ENCODE assay signal across 23 mouse cellular contexts in the genomic region with DNA sequence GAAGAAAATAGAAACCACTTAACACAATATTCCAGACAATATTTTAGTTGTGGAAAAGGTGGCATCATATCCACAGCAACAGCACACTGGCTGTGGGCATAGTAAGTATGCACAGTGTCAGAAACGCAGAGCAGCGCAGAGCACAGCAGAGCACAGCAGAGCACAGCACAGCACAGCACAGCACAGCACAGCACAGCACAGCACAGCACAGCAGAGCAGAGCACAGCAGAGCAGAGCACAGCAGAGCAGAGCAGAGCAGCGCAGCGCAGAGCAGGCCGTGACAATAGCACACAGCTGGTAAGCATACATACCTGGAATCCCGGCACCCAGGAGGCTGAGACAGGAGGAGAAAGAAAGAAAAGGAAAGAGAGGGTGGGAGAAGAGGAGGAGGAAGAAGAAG.
DNase-seq lines count a peak whose midpoint lies in the region; ATAC-seq lines count a peak whose summit lies in the region.
"Had no signal": no experiment of that assay in that cellular context is flagged by ENCODE, and none has a peak within 500 bp of the region (broad histone marks: within the 10 kb centered on the region; RNA-seq: fewer than 3 reads in every experiment).

No protein-coding gene starts in this region.

- H3K4me1 ChIP-seq in heart, embryonic 10.5 days = no peaks in the 10 kb centered on the region
- H3K4me1 ChIP-seq: limb, embryonic 12.5 days; neural tube, embryonic 12.5 days; stomach, embryonic 15.5 days had no signal

- ATAC-seq in erythroid progenitor cell, adult 5-6 weeks (replicated peaks; ENCODE audit: low FRiP score, poor library complexity, severe bottlenecking) = peak; percentile 78
- ATAC-seq: forebrain, embryonic 14.5 days had no signal

- no peaks in the 10 kb centered on the region for H3K27me3 ChIP-seq in heart, embryonic 10.5 days (ENCODE audit: insufficient read depth, poor library complexity, severe bottlenecking)
- H3K27me3 ChIP-seq: heart, embryonic 13.5 days; limb, embryonic 12.5 days; neural tube, embryonic 12.5 days; stomach, embryonic 15.5 days had no signal

- peak; percentile 83 for DNase-seq in heart, embryonic 10.5 days (ENCODE audit: low spot score)
- no peak for DNase-seq in heart, adult 9 months (ENCODE audit: low spot score in 2 of 2)
- DNase-seq in CD4-positive helper T cell, adult 2 months (ENCODE audit: low read depth, low spot score) = peak; percentile 5
- DNase-seq in naive thymus-derived CD4-positive, alpha-beta T cell, adult 2 months (ENCODE audit: low read depth) = peak; percentile 9
- no peak for DNase-seq in layer of hippocampus, postnatal 36 days
- DNase-seq in layer of hippocampus, postnatal 14 days (ENCODE audit: low spot score in 2 of 2) = no peak
- DNase-seq: adrenal gland, postnatal 25 days; cerebellum, adult 18-20 months; cerebellum, postnatal 25 days; gastrocnemius, postnatal 14 days; kidney, adult 8-10 months; kidney, postnatal 4 days; layer of hippocampus, adult 9-11 months; lung, postnatal 10 days; spleen, adult 18-20 months; thymus, adult 18-20 months had no signal

- WGBS in heart, embryonic 10.5 days = 96% methylated on average over 6 of the region's 6 CpGs

- H3K9me3 ChIP-seq in heart, embryonic 10.5 days = no peaks in the 10 kb centered on the region
- H3K9me3 ChIP-seq: heart, embryonic 13.5 days; limb, embryonic 12.5 days; neural tube, embryonic 12.5 days; stomach, embryonic 15.5 days had no signal

- H3K36me3 ChIP-seq in heart, embryonic 10.5 days = no peaks in the 10 kb centered on the region
- H3K36me3 ChIP-seq: limb, embryonic 12.5 days; neural tube, embryonic 12.5 days; stomach, embryonic 15.5 days had no signal

- no peak overlapping the region for H3K4me3 ChIP-seq in heart, embryonic 10.5 days
- H3K4me3 ChIP-seq: heart, embryonic 13.5 days; limb, embryonic 12.5 days; neural tube, embryonic 12.5 days; stomach, embryonic 15.5 days had no signal

- H3K27ac ChIP-seq in heart, embryonic 10.5 days = no peak overlapping the region
- H3K27ac ChIP-seq: heart, embryonic 13.5 days; hindbrain, embryonic 14.5 days; limb, embryonic 12.5 days; neural tube, embryonic 12.5 days; stomach, embryonic 15.5 days had no signal

Comparison
In these comparisons a context has a peak if more than half of its experiments do, and no peak if none do; other contexts are left out.
1. DNase-seq: peak in heart, embryonic 10.5 days (single experiment), CD4-positive helper T cell, adult 2 months (single experiment) and naive thymus-derived CD4-positive, alpha-beta T cell, adult 2 months (single experiment); none in heart, adult 9 months (0 of 2), layer of hippocampus, postnatal 36 days (0 of 2) and layer of hippocampus, postnatal 14 days (0 of 2).